Mouse (Mus musculus) cerebellum, postnatal 14 days (tissue): ENCODE measurements at regions not wholly inside any gene's neighbourhood (a gene's known extent, or its start where the extent isn't known, plus 50 kb on each side); places are given as distances from the start of the nearest gene placed in this dataset.

Experiments
- DNase-seq, 2 experiments: peaks; one replicate each; pipeline ENCODE4 v3.0.0; 2021; ENCODE audit warnings: mixed read lengths in 2 of 2

- no peak for DNase-seq
Observed at GRCm38 (mm10) chr3:80631391-80631790, 171.2 kb downstream of the Gria2 start.

GRCm38 (mm10) chr3:80610414-80610813, 192.2 kb downstream of the Gria2 start:
- no peak for DNase-seq

- no peak for DNase-seq
Observed at GRCm38 (mm10) chr3:80608467-80608866, 194.2 kb downstream of the Gria2 start.

GRCm38 (mm10) chr3:80607809-80608208, 194.8 kb downstream of the Gria2 start:
- DNase-seq, result peak in 1 of 2 experiments; percentile 4

GRCm38 (mm10) chr3:80597549-80597948, 205.1 kb downstream of the Gria2 start:
- no peak for DNase-seq

- DNase-seq, result no peak
Observed at GRCm38 (mm10) chr3:80567514-80567913, 235.1 kb downstream of the Gria2 start.

GRCm38 (mm10) chr3:80566236-80566635, 236.4 kb downstream of the Gria2 start:
- DNase-seq, result no peak

- no peak for DNase-seq
Observed at GRCm38 (mm10) chr3:80546151-80546695, 256.4 kb downstream of the Gria2 start.

GRCm38 (mm10) chr3:80543783-80544182, 258.9 kb downstream of the Gria2 start:
- no peak for DNase-seq

GRCm38 (mm10) chr3:80541382-80541781, 261.3 kb downstream of the Gria2 start:
- no peak for DNase-seq

GRCm38 (mm10) chr3:80533706-80534349, 268.8 kb downstream of the Gria2 start:
- peak; percentile 16 to 62 for DNase-seq

GRCm38 (mm10) chr3:80514026-80514425, 288.6 kb downstream of the Gria2 start:
- DNase-seq, result peak; percentile 76 to 78

- no peak for DNase-seq
Observed at GRCm38 (mm10) chr3:80509185-80509584, 293.4 kb downstream of the Gria2 start.

GRCm38 (mm10) chr3:80506701-80507100, 295.9 kb downstream of the Gria2 start:
- no peak for DNase-seq

- peak in 1 of 2 experiments; percentile 8 for DNase-seq
Observed at GRCm38 (mm10) chr3:80501117-80501516, 301.5 kb downstream of the Gria2 start.

GRCm38 (mm10) chr3:80496556-80496955, 306.1 kb downstream of the Gria2 start:
- DNase-seq, result no peak

GRCm38 (mm10) chr3:80484168-80484833, 318.3 kb downstream of the Gria2 start:
- no peak for DNase-seq

GRCm38 (mm10) chr3:80478676-80479075, 324.0 kb downstream of the Gria2 start:
- DNase-seq, result no peak

- DNase-seq, result no peak
Observed at GRCm38 (mm10) chr3:80473686-80474085, 328.9 kb downstream of the Gria2 start.
